ENCODE assay signal across 8 mouse cellular contexts in genomic region chr12:81806759-81807528, GRCm38 (mm10). TPM values are rescaled to one million over a fixed set of nuclear protein-coding genes. Genes with fewer than 3 reads are reported as not detected.
DNase-seq lines count a peak whose midpoint lies in the region; ATAC-seq lines count a peak whose summit lies in the region.

No protein-coding gene starts in this region.

- ATAC-seq in frontal cortex, adult (ENCODE audit: low TSS enrichment), result 0 out of 2 replicates have a peak, but pooled peaks have one; percentile 53
- peak; percentile 67; the same call in 1 of the 2 replicates for ATAC-seq in intestine, embryonic 14.5 days (replicated peaks; ENCODE audit: low FRiP score, low TSS enrichment, low read depth)
- peak; percentile 91 for ATAC-seq in liver, embryonic 15.5 days (ENCODE audit: insufficient read depth)
- peak; percentile 64; the same call in 1 of the 2 replicates for ATAC-seq in neural tube, embryonic 13.5 days (ENCODE audit: low read depth)

- H3K36me3 ChIP-seq in intestine, embryonic 14.5 days (ENCODE audit: control insufficient read depth, insufficient read depth, low read length), result no peaks in the 10 kb centered on the region
- no peaks in the 10 kb centered on the region for H3K36me3 ChIP-seq in liver, embryonic 15.5 days (replicated peaks)
- no peaks in the 10 kb centered on the region for H3K36me3 ChIP-seq in neural tube, embryonic 13.5 days

- no peak for DNase-seq in frontal cortex, postnatal 25 days (ENCODE audit: low spot score in 2 of 2)
- DNase-seq in cerebellum, adult 18-20 months, result peak; percentile 70 to 87
- DNase-seq in gastrocnemius, postnatal 25 days, result peak; percentile 16
- DNase-seq in intestine, embryonic 14.5 days (ENCODE audit: low spot score), result peak; percentile 74
- DNase-seq in layer of hippocampus, postnatal 10 days (ENCODE audit: low spot score in 2 of 2), result no peak

- H3K27ac ChIP-seq in intestine, embryonic 14.5 days (ENCODE audit: low read depth), result no peak overlapping the region
- H3K27ac ChIP-seq in liver, embryonic 15.5 days (replicated peaks), result no peak overlapping the region
- peak overlapping the region; percentile 3; the same call in 1 of the 2 replicates for H3K27ac ChIP-seq in neural tube, embryonic 13.5 days (replicated peaks)

- peak overlapping the region; percentile 71 for H3K4me2 ChIP-seq in intestine, embryonic 14.5 days (ENCODE audit: low read length)
- H3K4me2 ChIP-seq in liver, embryonic 15.5 days, result peak overlapping the region; percentile 61
- peak overlapping the region; percentile 55 for H3K4me2 ChIP-seq in neural tube, embryonic 13.5 days

- H3K4me3 ChIP-seq in intestine, embryonic 14.5 days (ENCODE audit: low read depth, low read length), result peak overlapping the region; percentile 41
- peak overlapping the region; percentile 29 for H3K4me3 ChIP-seq in liver, embryonic 15.5 days (replicated peaks)
- H3K4me3 ChIP-seq in neural tube, embryonic 13.5 days, result peak overlapping the region; percentile 27

- 12% methylated on average over 17 of the region's 17 CpGs for WGBS in intestine, embryonic 14.5 days
- 4% methylated on average over 16 of the region's 17 CpGs for WGBS in liver, embryonic 15.5 days (ENCODE audit: insufficient replicate concordance)
- 25% methylated on average over 17 of the region's 17 CpGs for WGBS in neural tube, embryonic 13.5 days

- H3K9ac ChIP-seq in intestine, embryonic 14.5 days (ENCODE audit: low read length), result 0 out of 2 replicates have a peak overlapping the region, but pooled peaks have one; percentile 13
- no peak overlapping the region for H3K9ac ChIP-seq in liver, embryonic 15.5 days
- H3K9ac ChIP-seq in neural tube, embryonic 13.5 days, result peak overlapping the region; percentile 47; the same call in 1 of the 2 replicates

- no peaks in the 10 kb centered on the region for H3K27me3 ChIP-seq in intestine, embryonic 14.5 days (replicated peaks; ENCODE audit: control insufficient read depth, insufficient read depth, low read length)
- peaks cover 9% of the 10 kb centered on the region; the same call in 1 of the 2 replicates for H3K27me3 ChIP-seq in liver, embryonic 15.5 days
- H3K27me3 ChIP-seq in neural tube, embryonic 13.5 days, result no peaks in the 10 kb centered on the region

- peaks cover 9% of the 10 kb centered on the region; the same call in 1 of the 2 replicates for H3K4me1 ChIP-seq in intestine, embryonic 14.5 days (replicated peaks; ENCODE audit: control insufficient read depth, insufficient read depth, low read length)
- H3K4me1 ChIP-seq in liver, embryonic 15.5 days (replicated peaks), result peaks cover 18% of the 10 kb centered on the region
- H3K4me1 ChIP-seq in neural tube, embryonic 13.5 days (replicated peaks), result peaks cover 28% of the 10 kb centered on the region

- H3K9me3 ChIP-seq in intestine, embryonic 14.5 days (ENCODE audit: control insufficient read depth, low read length), result no peaks in the 10 kb centered on the region
- no peaks in the 10 kb centered on the region for H3K9me3 ChIP-seq in liver, embryonic 15.5 days (replicated peaks)
- H3K9me3 ChIP-seq in neural tube, embryonic 13.5 days, result no peaks in the 10 kb centered on the region

RNA-seq across cellular contexts. Expression of gene Map3k9, which starts 26.0 kb away (rescaled TPM):
- total RNA-seq in gastrocnemius, postnatal 25 days (2021), result under 1 TPM; 0.08 to 0.13 TPM
- polyA plus RNA-seq in intestine, embryonic 14.5 days (2014; fragmentation: Nextera tagmentation; extraction: Ambion mirVana), result 1.5 and 2.4 TPM in 2 replicates
- polyA plus RNA-seq in liver, embryonic 15.5 days (2015; fragmentation: Nextera tagmentation; extraction: Ambion mirVana), result 0.10 and 0.20 TPM in 2 replicates
- polyA plus RNA-seq in neural tube, embryonic 13.5 days (2015; fragmentation: Nextera tagmentation; extraction: Ambion mirVana), result 8.1 and 9.4 TPM in 2 replicates
- 10 to 100 TPM; 47.4 to 55.0 TPM for total RNA-seq in layer of hippocampus, postnatal 10 days (2021)

RNA-seq across cellular contexts. Expression of gene Pcnx, which starts 52.9 kb away (rescaled TPM):
- total RNA-seq in gastrocnemius, postnatal 25 days (2021), result 10 to 100 TPM; 34.2 to 38.5 TPM
- polyA plus RNA-seq in intestine, embryonic 14.5 days (2014; fragmentation: Nextera tagmentation; extraction: Ambion mirVana), result 18.2 and 23.6 TPM in 2 replicates
- 1.0 and 1.3 TPM in 2 replicates for polyA plus RNA-seq in liver, embryonic 15.5 days (2015; fragmentation: Nextera tagmentation; extraction: Ambion mirVana)
- 7.2 and 12.4 TPM in 2 replicates for polyA plus RNA-seq in neural tube, embryonic 13.5 days (2015; fragmentation: Nextera tagmentation; extraction: Ambion mirVana)
- 100 to 1,000 TPM; 108 to 132 TPM for total RNA-seq in layer of hippocampus, postnatal 10 days (2021)

Comparison
In these comparisons a context has a peak if more than half of its experiments do, and no peak if none do; other contexts are left out.
1. DNase-seq: peak in cerebellum, adult 18-20 months (2 of 2), gastrocnemius, postnatal 25 days (single experiment) and intestine, embryonic 14.5 days (single experiment); none in frontal cortex, postnatal 25 days (0 of 2) and layer of hippocampus, postnatal 10 days (0 of 2).
2. Peak in every context shown above with its lines, with median percentiles within 50 percentile points of each other: ATAC-seq, H3K4me2 ChIP-seq and H3K4me3 ChIP-seq.